Mouse (Mus musculus): ENCODE data around the gene Prokr1.

GRCm38 (mm10) chr6:87564356-87564755, 26.2 kb downstream of the Prokr1 start:
- TF ChIP-seq CTCF (IDR thresholded peaks at IDR 0.05; ENCODE audit: low read depth), result no peak
- no peak for TF ChIP-seq EP300 (IDR thresholded peaks at IDR 0.05; ENCODE audit: low read depth)

Data from heart, postnatal 0 days (tissue).